Mouse (Mus musculus) right cerebral cortex, postnatal 36 days (tissue): ENCODE measurements around the gene Siglecf.

Source experiments
- DNase-seq, 2 experiments: peaks; one replicate each; pipeline ENCODE4 v3.0.0; 2022; ENCODE audit warnings: low spot score in 2 of 2, mixed read lengths in 1 of 2

Gene Siglecf

GRCm38 (mm10) chr7:43378226-43378625 lies 27.1 kb downstream of the Siglecf start:
- DNase-seq: no peak

DNA sequence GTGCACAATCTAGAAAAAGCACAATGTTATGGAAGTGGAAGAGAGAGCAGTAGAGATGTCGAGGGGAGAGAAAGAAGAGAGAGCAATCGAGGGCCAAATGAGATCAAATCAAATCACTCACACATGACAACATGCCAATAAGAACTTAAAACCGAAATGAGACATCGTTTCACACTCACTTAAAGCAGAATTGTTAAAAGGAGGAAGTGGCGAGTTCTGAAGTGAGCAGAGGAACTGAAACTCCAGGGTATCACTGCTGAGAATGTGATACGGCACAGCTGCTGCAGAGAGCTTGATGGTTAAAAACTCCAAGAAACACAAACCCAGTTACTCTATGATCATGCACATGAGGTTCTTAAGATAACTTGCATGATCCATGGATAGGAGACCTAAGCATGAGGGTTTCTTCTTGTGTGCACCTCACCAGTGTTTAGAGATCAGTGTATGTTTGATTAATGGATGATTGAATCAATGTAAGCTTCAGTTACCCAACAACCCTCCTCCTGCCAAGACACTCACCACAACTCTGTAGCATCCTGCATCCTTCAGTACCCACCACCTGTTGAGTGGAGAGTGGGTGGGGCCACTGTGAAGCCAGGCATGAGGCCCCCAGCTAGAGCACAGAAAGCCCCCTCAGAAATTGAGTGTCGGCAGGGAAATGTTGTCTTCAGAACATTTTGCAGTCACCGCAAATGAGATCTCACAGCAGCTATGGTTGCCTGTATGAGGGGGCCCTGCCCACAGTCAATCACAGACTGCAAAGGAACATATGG lies 41.4 kb downstream of the Siglecf start:
- no peak for DNase-seq

- no peak for DNase-seq
Measured at GRCm38 (mm10) chr7:43399501-43399900, 48.4 kb downstream of the Siglecf start.

DNA sequence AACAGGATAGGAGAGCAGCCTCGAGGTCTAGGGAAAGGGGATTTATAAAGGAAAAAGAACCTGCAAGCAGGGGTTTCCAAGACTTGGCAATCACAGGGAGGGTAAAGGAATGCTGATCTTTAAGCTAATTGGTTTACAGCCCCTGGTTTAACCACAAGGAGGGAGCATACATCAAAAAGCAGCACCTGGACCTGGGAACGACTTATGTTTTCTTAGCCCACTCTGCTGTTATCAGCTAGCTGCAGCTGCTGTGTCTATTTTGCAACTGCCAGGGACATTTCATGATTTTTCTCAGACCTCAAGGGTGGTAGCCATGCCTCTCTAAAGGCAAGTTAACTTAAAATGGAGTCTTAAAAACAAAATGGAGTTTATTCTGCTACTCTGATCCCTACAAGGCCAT lies 51.6 kb downstream of the Siglecf start:
- DNase-seq: no peak

DNA sequence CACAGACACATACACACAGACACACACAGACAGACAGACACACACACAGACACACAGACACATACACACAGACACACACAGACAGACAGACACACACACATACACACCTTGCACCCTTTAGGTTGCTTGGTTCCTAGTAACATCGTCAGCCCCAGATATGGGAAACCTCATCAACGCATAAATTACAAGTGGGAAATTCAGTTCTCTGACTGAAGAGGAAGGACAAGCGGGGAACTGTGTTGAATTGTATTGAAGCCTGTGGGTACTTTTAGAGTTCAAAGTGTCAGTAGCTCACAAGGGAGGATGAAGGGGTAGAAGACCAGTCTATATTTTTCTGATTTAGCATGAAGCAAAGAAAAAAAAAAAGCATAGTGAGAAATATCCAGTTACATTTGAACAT lies 56.4 kb downstream of the Siglecf start:
- DNase-seq: no peak

GRCm38 (mm10) chr7:43408131-43408553 lies 57.0 kb downstream of the Siglecf start, which contains the start of gene Siglecg:
TSS of gene Siglecg (plus strand) at chr7:43408204.
- DNase-seq: no peak

GRCm38 (mm10) chr7:43409084-43409483 lies 57.9 kb downstream of the Siglecf start:
- no peak for DNase-seq
